Mouse (Mus musculus): ENCODE measurements around the gene Ttll1.

DNA sequence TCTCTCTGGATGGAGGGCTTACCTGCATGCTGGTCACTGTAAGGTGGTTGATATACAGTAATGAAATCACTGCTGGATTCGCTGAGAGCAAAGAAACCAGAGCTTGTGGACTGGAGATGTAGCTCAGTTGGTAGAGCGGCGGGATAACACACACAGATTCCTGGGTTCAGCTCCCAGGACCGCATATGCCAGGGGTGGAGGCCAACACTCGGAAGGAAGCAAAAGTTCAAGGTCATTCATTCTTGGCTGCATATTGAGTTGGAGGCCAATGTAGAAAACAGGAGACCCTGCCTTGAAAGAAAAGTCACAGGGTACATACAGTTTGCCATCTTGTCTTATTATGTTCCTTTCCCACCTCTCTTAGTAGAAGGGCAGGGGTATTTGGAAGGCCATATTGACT lies 19.1 kb upstream of the Ttll1 start:
- TF ChIP-seq CTCF (IDR thresholded peaks at IDR 0.05; ENCODE audit: low read depth) (no peak), EP300 (optimal IDR thresholded peaks at IDR 0.05) (no peak)

Data from stomach, postnatal 0 days (tissue).